Mouse (Mus musculus): ENCODE measurements at regions not wholly inside any gene's neighbourhood (a gene's known extent, or its start where the extent isn't known, plus 50 kb on each side); places are given as distances from the start of the nearest gene placed in this dataset.

- ATAC-seq (no peak), DNase-seq (no peak)
- no peak overlapping the region for H3K9ac ChIP-seq
- no peak overlapping the region for H3K4me3 ChIP-seq (ENCODE audit: low read depth, low read length)
- no peak overlapping the region for H3K27ac ChIP-seq (ENCODE audit: low read depth, low read length)
- H3K27me3 ChIP-seq (ENCODE audit: insufficient read depth, low read length) = no peaks in the 10 kb centered on the region
- no peaks in the 10 kb centered on the region for H3K9me3 ChIP-seq (ENCODE audit: low read length)
- no peak overlapping the region for H3K4me2 ChIP-seq (ENCODE audit: low read depth)
- no peaks in the 10 kb centered on the region for H3K4me1 ChIP-seq (ENCODE audit: insufficient read depth)
- no peak for TF ChIP-seq CTCF (IDR thresholded peaks at IDR 0.05; ENCODE audit: low read depth)
- no peaks in the 10 kb centered on the region for H3K36me3 ChIP-seq (ENCODE audit: insufficient read depth)
- WGBS = 46% methylated on average over 8 of the region's 8 CpGs
These were observed 93.2 kb upstream of the Prok2 start for GRCm38 (mm10) chr6:99819255-99819929.

GRCm38 (mm10) chr6:99818486-99818885 lies 92.3 kb upstream of the Prok2 start:
- no peaks in the 10 kb centered on the region for H3K4me1 ChIP-seq (ENCODE audit: insufficient read depth)
- no peak overlapping the region for H3K4me2 ChIP-seq (ENCODE audit: low read depth)
- WGBS = 88% methylated on average over 6 of the region's 6 CpGs
- DNase-seq (no peak), ATAC-seq (no peak)
- TF ChIP-seq CTCF (IDR thresholded peaks at IDR 0.05; ENCODE audit: low read depth) = no peak
- no peak overlapping the region for H3K9ac ChIP-seq
- no peak overlapping the region for H3K4me3 ChIP-seq (ENCODE audit: low read depth, low read length)
- H3K27ac ChIP-seq (ENCODE audit: low read depth, low read length) = no peak overlapping the region
- no peaks in the 10 kb centered on the region for H3K36me3 ChIP-seq (ENCODE audit: insufficient read depth)
- H3K27me3 ChIP-seq (ENCODE audit: insufficient read depth, low read length) = no peaks in the 10 kb centered on the region
- no peaks in the 10 kb centered on the region for H3K9me3 ChIP-seq (ENCODE audit: low read length)

GRCm38 (mm10) chr6:99817245-99817644 lies 91.1 kb upstream of the Prok2 start:
- H3K9ac ChIP-seq = no peak overlapping the region
- H3K27ac ChIP-seq (ENCODE audit: low read depth, low read length) = no peak overlapping the region
- WGBS = 95% methylated on average over 1 of the region's 1 CpGs
- no peaks in the 10 kb centered on the region for H3K4me1 ChIP-seq (ENCODE audit: insufficient read depth)
- no peaks in the 10 kb centered on the region for H3K9me3 ChIP-seq (ENCODE audit: low read length)
- H3K4me2 ChIP-seq (ENCODE audit: low read depth) = no peak overlapping the region
- no peaks in the 10 kb centered on the region for H3K27me3 ChIP-seq (ENCODE audit: insufficient read depth, low read length)
- DNase-seq (no peak), ATAC-seq (no peak)
- TF ChIP-seq CTCF (IDR thresholded peaks at IDR 0.05; ENCODE audit: low read depth) = no peak
- H3K4me3 ChIP-seq (ENCODE audit: low read depth, low read length) = no peak overlapping the region
- H3K36me3 ChIP-seq (ENCODE audit: insufficient read depth) = no peaks in the 10 kb centered on the region

GRCm38 (mm10) chr6:99813102-99813501 lies 86.9 kb upstream of the Prok2 start:
- no peaks in the 10 kb centered on the region for H3K4me1 ChIP-seq (ENCODE audit: insufficient read depth)
- H3K4me3 ChIP-seq (ENCODE audit: low read depth, low read length) = no peak overlapping the region
- ATAC-seq = no peak
- H3K36me3 ChIP-seq (ENCODE audit: insufficient read depth) = no peaks in the 10 kb centered on the region
- no peak for TF ChIP-seq CTCF (IDR thresholded peaks at IDR 0.05; ENCODE audit: low read depth)
- WGBS = 92% methylated on average over 4 of the region's 4 CpGs
- no peak overlapping the region for H3K4me2 ChIP-seq (ENCODE audit: low read depth)
- H3K9ac ChIP-seq = no peak overlapping the region
- no peaks in the 10 kb centered on the region for H3K27me3 ChIP-seq (ENCODE audit: insufficient read depth, low read length)
- DNase-seq = no peak
- no peaks in the 10 kb centered on the region for H3K9me3 ChIP-seq (ENCODE audit: low read length)
- H3K27ac ChIP-seq (ENCODE audit: low read depth, low read length) = no peak overlapping the region

GRCm38 (mm10) chr6:99811842-99812241 lies 85.7 kb upstream of the Prok2 start:
- H3K4me3 ChIP-seq (ENCODE audit: low read depth, low read length) = no peak overlapping the region
- no peak for TF ChIP-seq CTCF (IDR thresholded peaks at IDR 0.05; ENCODE audit: low read depth)
- H3K4me1 ChIP-seq (ENCODE audit: insufficient read depth) = no peaks in the 10 kb centered on the region
- no peaks in the 10 kb centered on the region for H3K36me3 ChIP-seq (ENCODE audit: insufficient read depth)
- WGBS = 89% methylated on average over 4 of the region's 4 CpGs
- H3K9ac ChIP-seq = no peak overlapping the region
- DNase-seq = no peak
- H3K9me3 ChIP-seq (ENCODE audit: low read length) = no peaks in the 10 kb centered on the region
- no peak for ATAC-seq
- H3K27ac ChIP-seq (ENCODE audit: low read depth, low read length) = no peak overlapping the region
- no peak overlapping the region for H3K4me2 ChIP-seq (ENCODE audit: low read depth)
- H3K27me3 ChIP-seq (ENCODE audit: insufficient read depth, low read length) = no peaks in the 10 kb centered on the region

- H3K4me1 ChIP-seq (ENCODE audit: insufficient read depth) = no peaks in the 10 kb centered on the region
- no peak overlapping the region for H3K4me2 ChIP-seq (ENCODE audit: low read depth)
- ATAC-seq (peak; percentile 89), DNase-seq (peak; percentile 84)
- no peak overlapping the region for H3K4me3 ChIP-seq (ENCODE audit: low read depth, low read length)
- no peaks in the 10 kb centered on the region for H3K27me3 ChIP-seq (ENCODE audit: insufficient read depth, low read length)
- no peak overlapping the region for H3K9ac ChIP-seq
- H3K9me3 ChIP-seq (ENCODE audit: low read length) = no peaks in the 10 kb centered on the region
- H3K27ac ChIP-seq (ENCODE audit: low read depth, low read length) = no peak overlapping the region
- H3K36me3 ChIP-seq (ENCODE audit: insufficient read depth) = no peaks in the 10 kb centered on the region
- WGBS = 46% methylated on average over 9 of the region's 9 CpGs
- no peak for TF ChIP-seq CTCF (IDR thresholded peaks at IDR 0.05; ENCODE audit: low read depth)
These were observed 85.0 kb upstream of the Prok2 start for GRCm38 (mm10) chr6:99810974-99811798.

GRCm38 (mm10) chr6:99804905-99805245 lies 78.7 kb upstream of the Prok2 start:
- no peak for ATAC-seq
- TF ChIP-seq CTCF (IDR thresholded peaks at IDR 0.05; ENCODE audit: low read depth) = no peak
- no peaks in the 10 kb centered on the region for H3K27me3 ChIP-seq (ENCODE audit: insufficient read depth, low read length)
- H3K9me3 ChIP-seq (ENCODE audit: low read length) = no peaks in the 10 kb centered on the region
- H3K36me3 ChIP-seq (ENCODE audit: insufficient read depth) = no peaks in the 10 kb centered on the region
- 15% methylated on average over 10 of the region's 10 CpGs for WGBS
- no peak for DNase-seq
- no peaks in the 10 kb centered on the region for H3K4me1 ChIP-seq (ENCODE audit: insufficient read depth)
- H3K4me2 ChIP-seq (ENCODE audit: low read depth) = peak overlapping the region; percentile 42
- H3K4me3 ChIP-seq (ENCODE audit: low read depth, low read length) = no peak overlapping the region
- H3K9ac ChIP-seq = no peak overlapping the region
- H3K27ac ChIP-seq (ENCODE audit: low read depth, low read length) = no peak overlapping the region
